Mouse (Mus musculus): ENCODE results near the gene Ncoa7. TPM values are rescaled to one million over a fixed set of nuclear protein-coding genes. Genes with fewer than 3 reads are reported as not detected.
A peak's percentile ranks its signal among the peaks of the same experiment; 100 is the strongest.

Gene Ncoa7
- polyA plus RNA-seq, 1 experiment from 2014 or later: 12.9 TPM

DNA sequence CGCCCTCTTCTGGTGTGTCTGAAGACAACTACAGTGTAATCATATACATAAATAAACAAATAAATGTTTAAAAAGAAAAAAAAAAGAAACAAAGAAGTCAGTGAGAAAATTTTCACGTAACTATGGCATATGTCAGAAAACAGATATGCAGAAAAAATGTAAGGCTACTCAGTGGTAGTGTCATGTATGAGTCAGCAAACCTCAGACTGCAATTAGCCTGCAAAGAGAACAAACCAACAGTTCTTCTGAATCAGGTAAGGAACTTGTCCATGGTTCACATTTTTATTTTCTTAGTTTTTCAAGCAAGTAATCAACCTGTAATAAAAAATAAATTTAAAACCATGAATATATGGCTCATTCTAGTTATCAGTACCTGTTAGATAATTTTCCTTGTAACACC, 195.0 kb downstream of the Ncoa7 start:
- 58% methylated on average over 2 of the region's 2 CpGs for whole genome bisulfite sequencing (ENCODE audit: insufficient replicate concordance)

DNA sequence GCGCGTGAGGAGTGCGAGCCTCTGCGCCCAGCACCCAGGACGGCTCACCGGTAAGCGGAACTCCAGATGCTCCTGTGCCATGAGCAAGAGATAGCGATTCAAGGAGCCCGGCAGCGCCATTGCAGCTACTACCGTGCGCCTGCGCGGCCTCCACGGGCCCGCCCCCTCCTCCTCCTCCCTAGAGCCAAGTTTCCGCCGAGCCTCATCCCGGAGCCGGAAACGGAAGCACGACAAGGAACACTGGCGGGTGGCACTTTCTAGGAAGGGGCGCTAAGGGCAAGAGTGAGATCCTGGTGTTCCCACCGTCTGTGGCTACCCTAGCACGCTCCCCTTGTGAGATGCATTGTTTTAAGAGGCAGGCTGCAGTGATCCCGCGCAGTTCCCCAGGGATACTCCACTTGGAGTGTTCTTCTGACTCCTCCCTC, 202.6 kb downstream of the Ncoa7 start, which contains the start of gene Trmt11:
TSS of gene Trmt11 (minus strand) at position 208 of the 425 bp plus-strand sequence.
- WGBS (ENCODE audit: insufficient replicate concordance): under 1% methylated on average over 26 of the region's 28 CpGs
- H3K27ac ChIP-seq: peak within 1 kb of the TSS; percentile 87
- ATAC-seq: peak; percentile 94
- H3K4me3 ChIP-seq: peak within 1 kb of the TSS; percentile 84
- H3K9me3 ChIP-seq (replicated peaks): no peaks in the 10 kb centered on the region
- H3K27me3 ChIP-seq (replicated peaks): no peaks in the 10 kb centered on the region
- H3K9ac ChIP-seq: peak within 1 kb of the TSS; percentile 87
- H3K4me1 ChIP-seq: peaks cover 27% of the 10 kb centered on the region
- H3K36me3 ChIP-seq: peaks cover 21% of the 10 kb centered on the region
- H3K4me2 ChIP-seq: peak within 1 kb of the TSS; percentile 73

More for the DNA sequence above, 195.0 kb downstream of the Ncoa7 start:
- H3K9ac ChIP-seq: no peak overlapping the region
- no peaks in the 10 kb centered on the region for H3K9me3 ChIP-seq (replicated peaks)
- H3K4me1 ChIP-seq: peaks cover 20% of the 10 kb centered on the region
- H3K36me3 ChIP-seq: peaks cover 17% of the 10 kb centered on the region; the same call in 1 of the 2 replicates
- H3K27me3 ChIP-seq (replicated peaks): no peaks in the 10 kb centered on the region
- H3K4me3 ChIP-seq: no peak overlapping the region
- H3K27ac ChIP-seq: no peak overlapping the region
- no peak for ATAC-seq
- no peak overlapping the region for H3K4me2 ChIP-seq

DNA sequence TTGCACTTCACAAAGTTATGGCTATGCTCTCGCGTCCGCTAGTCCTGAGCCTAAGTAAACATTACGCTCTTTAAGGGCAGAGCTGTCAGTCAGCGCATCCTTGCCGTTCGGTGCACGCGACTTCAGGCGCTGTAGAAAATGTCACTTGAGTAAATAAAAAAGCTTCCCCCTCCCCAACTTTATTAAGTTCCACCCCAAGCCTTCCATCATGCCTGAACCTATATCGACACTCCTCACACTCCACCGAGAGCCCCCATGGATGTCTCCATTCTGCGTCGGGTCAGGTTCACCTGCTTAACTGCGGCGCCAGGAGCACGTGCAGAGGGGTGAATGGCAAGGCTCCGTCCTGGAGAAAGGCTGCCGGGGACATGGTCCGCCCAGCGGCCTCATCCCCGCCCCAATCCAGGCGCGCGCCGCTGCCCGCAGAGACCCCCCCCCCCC, 203.0 kb downstream of the Ncoa7 start:
- WGBS (ENCODE audit: insufficient replicate concordance): 1% methylated on average over 21 of the region's 27 CpGs
- H3K27me3 ChIP-seq (replicated peaks): no peaks in the 10 kb centered on the region
- H3K4me2 ChIP-seq: peak overlapping the region; percentile 73
- peaks cover 27% of the 10 kb centered on the region for H3K4me1 ChIP-seq
- peak overlapping the region; percentile 87 for H3K27ac ChIP-seq
- H3K9ac ChIP-seq: peak overlapping the region; percentile 87
- peaks cover 26% of the 10 kb centered on the region for H3K36me3 ChIP-seq
- H3K9me3 ChIP-seq (replicated peaks): no peaks in the 10 kb centered on the region
- peak; percentile 82 for ATAC-seq
- peak overlapping the region; percentile 84 for H3K4me3 ChIP-seq

DNA sequence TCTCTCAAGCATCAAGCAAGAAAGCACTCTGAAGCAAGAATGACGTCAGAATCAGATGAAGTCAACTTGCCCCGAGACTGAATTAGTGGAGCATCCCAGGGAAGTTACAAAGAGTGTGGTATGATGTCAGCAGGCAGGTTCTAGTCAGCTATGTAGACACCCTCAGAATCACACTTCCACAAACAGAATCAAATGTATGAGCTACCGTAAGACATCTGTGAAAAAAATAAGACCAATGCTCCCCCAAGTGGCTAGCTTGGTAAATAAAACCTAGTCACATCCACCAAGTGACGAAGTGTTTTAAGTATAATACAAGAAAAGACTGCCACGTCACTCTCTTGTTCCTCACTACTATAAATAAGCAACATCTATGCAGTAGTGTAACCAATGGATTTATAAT, 216.1 kb downstream of the Ncoa7 start:
- H3K27ac ChIP-seq: no peak overlapping the region
- 74% methylated on average over 5 of the region's 5 CpGs for whole genome bisulfite sequencing (ENCODE audit: insufficient replicate concordance)
- H3K36me3 ChIP-seq: peaks cover 81% of the 10 kb centered on the region
- no peak overlapping the region for H3K9ac ChIP-seq
- no peak overlapping the region for H3K4me3 ChIP-seq
- peaks cover 3% of the 10 kb centered on the region for H3K4me1 ChIP-seq
- no peaks in the 10 kb centered on the region for H3K9me3 ChIP-seq (replicated peaks)
- 0 out of 2 replicates have a peak, but pooled peaks have one; percentile 44 for ATAC-seq
- H3K4me2 ChIP-seq: no peak overlapping the region
- no peaks in the 10 kb centered on the region for H3K27me3 ChIP-seq (replicated peaks)

DNA sequence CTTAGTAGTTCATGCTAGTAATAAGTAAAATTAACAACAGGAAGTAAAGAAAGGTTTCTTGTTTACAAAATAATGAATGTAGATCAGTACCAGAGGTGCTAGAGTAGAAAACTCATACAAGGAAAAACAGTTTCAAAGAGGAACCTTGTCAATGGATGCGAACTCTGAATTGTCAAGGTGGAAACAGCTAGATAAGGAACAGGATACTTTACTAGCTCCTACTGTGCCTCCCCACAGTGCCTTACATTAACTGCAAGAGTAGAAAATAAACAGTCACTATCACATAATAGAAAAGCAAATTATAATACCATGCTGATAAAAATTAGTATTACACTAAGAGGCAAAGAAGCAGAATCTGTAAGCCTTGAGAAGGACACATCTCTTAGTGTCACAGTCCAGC, 217.4 kb downstream of the Ncoa7 start:
- peak; percentile 58 for ATAC-seq
- 51% methylated on average over 1 of the region's 1 CpGs for WGBS (ENCODE audit: insufficient replicate concordance)

More for the DNA sequence above, 217.4 kb downstream of the Ncoa7 start:
- Histone ChIP-seq H3K36me3 (peaks cover 74% of the 10 kb centered on the region), H3K9ac (no peak overlapping the region), H3K4me3 (no peak overlapping the region), H3K4me1 (peaks cover 4% of the 10 kb centered on the region), H3K27ac (no peak overlapping the region), H3K27me3 (replicated peaks) (no peaks in the 10 kb centered on the region), H3K4me2 (no peak overlapping the region), H3K9me3 (replicated peaks) (no peaks in the 10 kb centered on the region)

Other genes starting within 250 kb of the Ncoa7 start
- 25.3 and 27.9 TPM in 2 replicates for gene Trmt11, start 202.6 kb downstream of the Ncoa7 start, polyA plus RNA-seq (2016; fragmentation: Nextera tagmentation; extraction: Ambion mirVana)
- gene Hint3, start 173.7 kb downstream of the Ncoa7 start, polyA plus RNA-seq (2016; fragmentation: Nextera tagmentation; extraction: Ambion mirVana): 14.0 and 18.1 TPM in 2 replicates
- gene Hey2, start 39.5 kb upstream of the Ncoa7 start, polyA plus RNA-seq (2016; fragmentation: Nextera tagmentation; extraction: Ambion mirVana): 0.49 and 0.65 TPM in 2 replicates